ENCODE assay signal across 22 mouse cellular contexts in genomic region chr11:59501978-59502700, GRCm38 (mm10). TPM values are rescaled to one million over a fixed set of nuclear protein-coding genes. Genes with fewer than 3 reads are reported as not detected.
"Had no signal": no experiment of that assay in that cellular context is flagged by ENCODE, and none has a peak within 500 bp of the region (broad histone marks: within the 10 kb centered on the region; RNA-seq: fewer than 3 reads in every experiment).

No protein-coding gene starts in this region.

- H3K27me3 ChIP-seq: limb, embryonic 13.5 days; neural tube, embryonic 12.5 days; neural tube, embryonic 15.5 days; stomach, embryonic 15.5 days had no signal

- H3K4me2 ChIP-seq: limb, embryonic 13.5 days; midbrain, embryonic 11.5 days; neural tube, embryonic 12.5 days; neural tube, embryonic 15.5 days; stomach, embryonic 15.5 days had no signal

- H3K27ac ChIP-seq: layer of hippocampus, adult 2 months; limb, embryonic 13.5 days; liver, embryonic 14.5 days; neural tube, embryonic 12.5 days; neural tube, embryonic 15.5 days; stomach, embryonic 15.5 days had no signal

- H3K9ac ChIP-seq: limb, embryonic 13.5 days; liver, embryonic 14.5 days; neural tube, embryonic 12.5 days; neural tube, embryonic 15.5 days; stomach, embryonic 15.5 days had no signal

- DNase-seq: kidney, adult 18-20 months; kidney, adult 9 months; kidney, postnatal 14 days; kidney, postnatal 4 days; layer of hippocampus, adult 9-11 months; liver; lung, adult 2 months; lung, postnatal 14 days; lung, postnatal 4 days; midbrain, embryonic 14.5 days; right cerebral cortex, adult 18-20 months; right cerebral cortex, postnatal 14 days; spleen, adult 18-20 months; thymus, postnatal 25 days had no signal

- H3K4me3 ChIP-seq: layer of hippocampus, adult 2 months; limb, embryonic 13.5 days; neural tube, embryonic 12.5 days; neural tube, embryonic 15.5 days; stomach, embryonic 15.5 days had no signal

- H3K9me3 ChIP-seq: limb, embryonic 13.5 days; neural tube, embryonic 12.5 days; neural tube, embryonic 15.5 days; stomach, embryonic 15.5 days had no signal

RNA-seq across cellular contexts. Expression of gene Nlrp3, which starts 39.2 kb away (rescaled TPM):
- total RNA-seq: megakaryocyte-erythroid progenitor cell, adult 5-6 weeks had no signal
- polyA plus RNA-seq: midbrain, embryonic 11.5 days; midbrain, embryonic 14.5 days had no signal
